Mouse (Mus musculus) limb, embryonic 14.5 days (tissue): ENCODE measurements at regions not wholly inside any gene's neighbourhood (a gene's known extent, or its start where the extent isn't known, plus 50 kb on each side); places are given as distances from the start of the nearest gene placed in this dataset. TPM values are rescaled to one million over a fixed set of nuclear protein-coding genes. Genes with fewer than 3 reads are reported as not detected.

ENCODE experiments used
- ATAC-seq: fragments of 200-750 bp; cut with Nextera tagmentation; 2 replicates; pipeline ENCODE4 v1.8.0; 2017; ENCODE audit warnings: low read depth, moderate number of reproducible peaks, moderate TSS enrichment; ENCODE audit not compliant: low FRiP score
- DNase-seq: peaks from one replicate; pipeline ENCODE4 v3.0.0-alpha.2; 2015; ENCODE audit warnings: low spot score
- H3K27ac ChIP-seq: fragments of 300-500 bp; sonication (generic); replicated peaks from 2 replicates; pipeline ENCODE4 v1.5.1; 2014; ENCODE audit warnings: low read depth, mild to moderate bottlenecking, low read length, moderate library complexity, mixed read lengths
- H3K27me3 ChIP-seq: fragments of 300-500 bp; sonication (generic); 2 replicates; pipeline ENCODE4 v1.6.1; 2014; ENCODE audit warnings: low read length, mixed read lengths; ENCODE audit not compliant: control insufficient read depth, insufficient read depth
- H3K36me3 ChIP-seq: fragments of 300-500 bp; sonication (generic); 2 replicates; pipeline ENCODE4 v1.6.1; 2014; ENCODE audit warnings: mild to moderate bottlenecking, low read length, moderate library complexity, mixed read lengths; ENCODE audit not compliant: control insufficient read depth, insufficient read depth
- H3K4me1 ChIP-seq: fragments of 300-500 bp; sonication (generic); 2 replicates; pipeline ENCODE4 v1.6.1; 2014; ENCODE audit warnings: antibody characterized with exemption, low read length, mixed read lengths; ENCODE audit not compliant: control insufficient read depth, insufficient read depth
- H3K4me2 ChIP-seq: fragments of 300-500 bp; sonication (generic); replicated peaks from 2 replicates; pipeline ENCODE4 v1.6.1; 2014; ENCODE audit warnings: low read depth, mild to moderate bottlenecking, low read length, moderate library complexity; ENCODE audit not compliant: severe bottlenecking
- H3K4me3 ChIP-seq: fragments of 300-500 bp; sonication (generic); replicated peaks from 2 replicates; pipeline ENCODE4 v1.5.1; 2014; ENCODE audit warnings: low read length
- H3K9ac ChIP-seq: fragments of 300-500 bp; sonication (generic); 2 replicates; pipeline ENCODE4 v1.6.1; 2014; ENCODE audit warnings: mild to moderate bottlenecking, low read depth, low read length, moderate library complexity; ENCODE audit not compliant: severe bottlenecking
- H3K9me3 ChIP-seq: fragments of 300-500 bp; sonication (generic); 2 replicates; pipeline ENCODE4 v1.6.1; 2016; ENCODE audit warnings: low read length; ENCODE audit not compliant: control insufficient read depth
- POLR2A ChIP-seq: fragments of 200-500 bp; IDR thresholded peaks from 2 replicates; pipeline ENCODE4 v1.8.0; 2012; ENCODE audit warnings: inconsistent platforms, mild to moderate bottlenecking, moderate library complexity, borderline replicate concordance; ENCODE audit not compliant: insufficient read depth, insufficient read length; ENCODE audit errors: extremely low read depth
- WGBS: fragments of 180-500 bp; shearing (Covaris S2); extraction: QIAGEN DNeasy Blood & Tissue Kit; methylation state at CpG from one replicate; pipeline ENCODE4 v1.1.7; 2014; 5-methylcytosine and 5-hydroxymethylcytosine counted together
- microRNA-seq: library from miRNA; unstranded; fragments of <30 nt; microRNA quantifications from one replicate; pipeline ENCODE4, GENCODE M21; 2016

GRCm38 (mm10) chr4:81498133-81498532 lies 55.5 kb upstream of the Mpdz start:
- WGBS = 23% methylated on average over 2 of the region's 2 CpGs
- Histone ChIP-seq H3K36me3 (no peaks in the 10 kb centered on the region), H3K9me3 (no peaks in the 10 kb centered on the region), H3K4me3 (no peak overlapping the region), H3K27ac (no peak overlapping the region), H3K4me1 (no peaks in the 10 kb centered on the region; the same call in 1 of the 2 replicates), H3K4me2 (no peak overlapping the region), H3K9ac (no peak overlapping the region), H3K27me3 (no peaks in the 10 kb centered on the region)
- DNase-seq (peak; percentile 81), ATAC-seq (peak; percentile 47; the same call in 1 of the 2 replicates)
- TF ChIP-seq POLR2A = no peak

GRCm38 (mm10) chr4:81492811-81493210 lies 50.2 kb upstream of the Mpdz start:
- no peak overlapping the region for H3K27ac ChIP-seq
- H3K4me3 ChIP-seq = no peak overlapping the region
- DNase-seq (peak; percentile 61), ATAC-seq (no peak)
- no peaks in the 10 kb centered on the region for H3K4me1 ChIP-seq
- no peak overlapping the region for H3K9ac ChIP-seq
- H3K27me3 ChIP-seq = no peaks in the 10 kb centered on the region
- WGBS = 62% methylated on average over 3 of the region's 3 CpGs
- H3K36me3 ChIP-seq = no peaks in the 10 kb centered on the region
- no peaks in the 10 kb centered on the region for H3K9me3 ChIP-seq
- TF ChIP-seq POLR2A = no peak
- H3K4me2 ChIP-seq = no peak overlapping the region

Small RNA genes in the stretch of these regions (microRNA-seq; reads per million reads assigned to microRNA genes)
- gene Gm22402 = not detected
